Mouse (Mus musculus): ENCODE measurements around the gene H2-Aa.

Gene H2-Aa

GRCm38 (mm10) chr17:34287648-34288047 is at the start of gene H2-Aa:
TSS of gene H2-Aa (minus strand) at chr17:34287823.
- in situ Hi-C loops (cut with MboI, MseI), result no loop called here

GRCm38 (mm10) chr17:34331200-34331599 is 43.6 kb upstream of the H2-Aa start:
- in situ Hi-C loops (cut with MboI, MseI), result loop anchor here in 1 of 2 experiments (10.0 kb wide), 1 partner anchor 986 kb away; no protein-coding TSS in a partner anchor

DNA sequence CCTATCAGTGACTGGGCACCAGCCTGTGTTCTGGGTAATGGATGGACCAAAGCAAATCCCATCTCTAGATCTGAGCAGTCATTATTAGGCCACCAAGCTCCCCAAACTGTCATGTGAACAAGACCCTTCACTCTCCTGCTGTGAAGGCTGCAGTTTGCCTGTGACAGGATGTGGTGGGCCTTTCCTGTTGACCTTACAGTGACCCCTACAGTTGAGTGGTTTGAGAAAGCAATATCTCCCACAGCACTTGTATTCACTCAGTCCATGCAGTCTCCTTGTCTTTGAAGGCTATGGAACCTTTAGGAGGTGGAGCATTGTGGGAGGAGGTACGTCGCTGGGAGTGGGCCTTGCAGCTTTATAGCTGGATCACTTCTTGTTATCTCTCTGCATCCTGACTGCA is 42.2 kb upstream of the H2-Aa start:
- in situ Hi-C loops (cut with MboI, MseI), result loop anchor here in 1 of 2 experiments (10.0 kb wide), 1 partner anchor 985 kb away; no protein-coding TSS in a partner anchor

DNA sequence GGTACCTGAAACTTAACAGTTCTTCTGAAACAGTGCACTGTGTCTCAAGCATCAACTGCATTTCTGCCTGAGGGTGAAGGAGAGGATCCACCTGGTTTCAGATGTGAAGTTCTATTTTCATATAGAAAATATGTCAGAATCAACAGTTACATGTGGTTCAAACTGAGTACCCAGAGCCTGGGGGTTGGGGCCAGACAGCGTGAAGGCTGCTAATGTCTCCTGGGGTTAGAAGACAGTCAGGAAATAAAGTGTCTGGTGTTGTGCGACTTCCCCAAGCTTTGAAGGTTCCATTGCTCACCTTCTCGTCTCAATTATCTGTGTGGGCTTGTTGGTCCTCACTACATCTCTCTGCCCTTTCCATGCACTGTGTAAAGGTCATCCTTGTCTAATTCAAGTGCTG is 38.8 kb upstream of the H2-Aa start:
- in situ Hi-C loops (cut with MboI, MseI), result no loop called here

DNA sequence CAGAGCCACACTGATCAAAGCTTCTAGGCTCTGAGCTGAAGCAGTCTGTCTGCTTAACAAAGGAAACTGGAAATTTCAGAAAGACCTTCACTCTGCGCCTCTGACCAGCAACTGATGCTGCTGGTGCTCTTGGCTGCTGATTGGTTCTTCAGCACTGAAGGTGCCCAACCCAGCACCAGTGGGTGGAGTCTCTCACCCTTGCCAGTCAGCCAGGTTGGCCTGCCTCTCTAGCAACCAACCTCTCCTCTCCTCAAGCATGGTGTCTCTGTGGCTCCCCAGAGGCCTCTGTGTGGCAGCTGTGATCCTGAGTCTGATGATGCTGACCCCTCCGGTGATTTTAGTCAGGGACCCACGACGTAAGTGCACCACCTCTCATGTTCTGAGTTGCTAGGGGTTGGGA is 37.8 kb upstream of the H2-Aa start, which contains the start of gene H2-Eb2:
H2-Eb2 (plus strand) TSS at position 230 of the 400 bp plus-strand sequence.
- in situ Hi-C loops (cut with MboI, MseI), result no loop called here

DNA sequence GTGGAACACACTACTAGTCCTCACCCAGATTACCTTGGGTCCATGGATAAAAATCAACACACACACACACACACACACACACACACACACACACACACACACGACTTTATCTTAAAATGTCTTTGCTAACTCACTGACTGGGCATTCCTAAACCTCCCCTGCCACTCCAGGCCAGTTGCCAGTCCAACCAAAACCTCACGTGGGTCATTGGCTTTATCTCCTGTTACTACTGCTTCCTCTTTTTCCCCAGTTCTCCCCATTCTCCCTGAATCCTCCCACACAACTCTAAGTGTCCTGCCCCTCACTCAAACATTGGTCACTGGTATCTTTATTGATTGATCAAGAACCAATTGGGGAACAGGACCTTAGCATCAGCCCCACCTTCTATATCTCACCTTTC is 29.7 kb upstream of the H2-Aa start:
- in situ Hi-C loops (cut with MboI, MseI), result no loop called here

DNA sequence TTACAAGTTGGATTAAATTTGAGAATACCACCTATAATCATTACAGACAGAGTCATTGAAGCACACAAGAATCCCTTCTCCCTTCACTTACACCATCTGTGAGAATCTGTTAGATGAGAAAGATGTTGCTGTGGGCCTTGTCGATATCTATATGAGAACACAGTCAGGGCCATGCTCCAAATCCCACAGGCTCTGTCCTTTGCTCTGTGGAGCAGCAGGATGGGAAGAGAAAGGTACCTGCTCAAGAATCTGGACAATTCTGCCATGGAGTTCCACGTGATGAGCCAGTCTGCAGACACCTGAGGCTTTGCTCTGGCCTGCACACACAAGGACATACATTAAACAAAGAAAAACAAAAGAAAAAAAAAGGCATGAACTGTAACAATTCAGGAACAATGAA is 29.1 kb upstream of the H2-Aa start:
- in situ Hi-C loops (cut with MboI, MseI), result no loop called here

GRCm38 (mm10) chr17:34315512-34315911 is 27.9 kb upstream of the H2-Aa start:
- in situ Hi-C loops (cut with MboI, MseI), result no loop called here

DNA sequence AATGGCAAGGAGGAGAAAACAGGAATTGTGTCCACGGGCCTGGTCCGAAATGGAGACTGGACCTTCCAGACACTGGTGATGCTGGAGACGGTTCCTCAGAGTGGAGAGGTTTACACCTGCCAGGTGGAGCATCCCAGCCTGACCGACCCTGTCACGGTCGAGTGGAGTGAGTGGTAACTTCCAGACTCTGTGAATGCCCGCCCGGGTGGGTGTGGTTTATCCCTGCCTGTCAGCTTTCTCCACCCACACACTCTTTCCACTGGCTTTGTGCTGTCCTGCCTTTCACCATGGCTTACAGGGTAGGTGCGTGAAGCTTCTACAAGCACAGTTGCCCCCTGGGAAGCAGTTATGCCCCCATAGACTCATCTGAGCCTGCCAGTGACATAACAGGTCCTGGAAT is 26.7 kb upstream of the H2-Aa start:
- in situ Hi-C loops (cut with MboI, MseI), result loop anchor here (5.0 kb wide), 1 partner anchor 67 kb away; no protein-coding TSS in a partner anchor

GRCm38 (mm10) chr17:34313393-34313792 is 25.8 kb upstream of the H2-Aa start:
- in situ Hi-C loops (cut with MboI, MseI), result loop anchor here (5.0 kb wide), 1 partner anchor 66 kb away; no protein-coding TSS in a partner anchor

- in situ Hi-C loops (cut with MboI, MseI), result loop anchor here (5.0 kb wide), 1 partner anchor 65 kb away; no protein-coding TSS in a partner anchor
Observed at GRCm38 (mm10) chr17:34312185-34312584, 24.6 kb upstream of the H2-Aa start.

DNA sequence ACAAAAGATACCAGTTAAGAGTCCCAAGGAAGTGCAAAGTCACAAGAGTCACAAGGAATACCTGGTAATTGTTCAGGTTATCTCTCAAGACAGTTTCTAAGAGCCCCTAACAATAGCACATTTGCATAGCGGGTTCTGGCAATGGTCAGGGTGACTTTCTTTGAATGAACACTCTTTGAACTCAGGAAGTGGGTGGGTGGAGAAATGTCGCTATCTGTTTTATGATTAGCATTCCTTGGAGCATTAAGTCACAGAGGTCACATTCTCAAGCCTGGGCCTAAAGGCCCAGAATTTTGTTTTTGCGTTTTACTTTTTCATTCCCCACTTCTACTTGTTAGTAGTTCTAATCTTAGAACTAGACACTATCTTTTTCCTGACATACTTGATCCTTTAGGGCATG is 22.9 kb upstream of the H2-Aa start:
- in situ Hi-C loops (cut with MboI, MseI), result loop anchor here (5.0 kb wide), 1 partner anchor 63 kb away; no protein-coding TSS in a partner anchor

- in situ Hi-C loops (cut with MboI, MseI), result loop anchor here (5.0 kb wide), 1 partner anchor 63 kb away; no protein-coding TSS in a partner anchor
Observed at GRCm38 (mm10) chr17:34309683-34310385, 22.2 kb upstream of the H2-Aa start.

DNA sequence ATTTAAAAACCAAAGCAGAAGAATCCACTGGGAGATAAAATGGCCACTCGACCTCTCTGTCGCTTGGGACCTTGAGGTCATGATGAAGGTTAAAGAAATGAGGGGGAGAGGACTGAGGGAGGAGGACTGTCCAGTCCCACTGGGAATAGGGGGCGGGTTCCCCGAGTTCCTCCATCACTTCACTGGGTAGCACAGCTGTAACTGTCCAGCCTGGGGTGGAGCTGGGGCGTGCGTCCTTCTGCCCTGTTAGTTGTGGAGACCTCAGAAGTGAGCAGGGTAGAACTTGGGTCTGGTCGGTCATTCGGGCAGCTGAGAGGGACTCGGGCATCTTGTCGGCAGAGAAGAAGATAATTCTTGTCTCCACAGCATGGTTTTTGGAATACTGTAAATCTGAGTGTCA is 21.6 kb upstream of the H2-Aa start:
- in situ Hi-C loops (cut with MboI, MseI), result no loop called here

DNA sequence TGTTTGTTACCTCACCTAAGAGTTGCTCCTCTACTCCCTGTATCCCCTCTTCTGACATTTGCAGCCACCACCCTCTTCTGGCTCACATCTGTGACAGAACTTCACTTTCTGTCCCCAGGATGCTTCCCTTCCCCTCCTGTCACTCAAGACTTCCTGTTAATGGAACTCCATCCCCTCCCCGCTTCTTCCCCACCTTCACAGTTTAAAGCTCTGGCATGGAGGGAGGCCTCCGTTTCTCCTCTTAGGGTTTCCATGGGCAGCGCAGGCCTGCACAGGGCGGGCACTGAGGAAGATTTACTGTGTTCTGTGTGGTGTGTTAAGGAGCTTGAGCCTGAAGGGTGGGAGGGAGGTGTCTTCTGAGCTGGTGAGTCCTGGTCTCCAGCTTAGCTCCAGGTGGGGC is 20.5 kb upstream of the H2-Aa start:
- in situ Hi-C loops (cut with MboI, MseI), result no loop called here

DNA sequence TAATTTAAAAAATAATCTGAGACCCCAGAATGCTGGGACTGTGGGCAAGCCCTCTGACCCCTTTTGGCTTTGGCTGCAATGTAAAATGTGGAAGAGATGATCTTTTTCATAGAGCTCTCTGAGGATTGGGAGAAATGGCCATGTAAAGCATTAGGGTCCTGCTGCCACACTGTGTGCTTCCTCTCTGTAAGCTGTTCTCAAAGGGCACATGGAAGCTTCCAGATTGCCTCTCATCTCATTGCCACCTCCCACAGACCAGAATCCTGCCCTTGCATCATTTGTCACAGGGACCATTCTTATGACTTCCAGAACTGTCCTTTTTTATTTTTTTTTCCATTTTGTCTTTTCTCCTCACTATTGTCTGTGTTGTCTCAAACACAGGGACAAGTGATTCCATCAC is 19.6 kb upstream of the H2-Aa start:
- in situ Hi-C loops (cut with MboI, MseI), result no loop called here

DNA sequence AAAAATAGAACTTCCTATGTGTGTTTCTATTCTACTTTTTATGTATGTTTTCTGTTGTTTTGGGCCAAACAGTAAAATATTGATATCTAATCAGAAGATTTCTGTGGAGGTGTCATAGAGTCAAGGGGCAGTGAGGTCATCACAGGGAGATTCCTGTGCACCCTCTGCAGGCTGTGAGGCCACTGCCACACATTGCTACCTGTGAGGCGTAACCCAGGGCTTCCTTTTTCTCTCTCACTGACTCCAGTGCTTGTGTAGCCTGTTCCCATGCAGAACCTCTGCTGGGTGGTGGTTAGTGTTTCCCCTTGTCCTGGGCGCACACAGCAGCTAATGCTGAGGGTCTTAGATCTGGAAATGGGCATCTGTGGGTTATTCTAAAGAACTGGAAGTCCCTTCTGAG is 18.8 kb upstream of the H2-Aa start:
- in situ Hi-C loops (cut with MboI, MseI), result no loop called here

DNA sequence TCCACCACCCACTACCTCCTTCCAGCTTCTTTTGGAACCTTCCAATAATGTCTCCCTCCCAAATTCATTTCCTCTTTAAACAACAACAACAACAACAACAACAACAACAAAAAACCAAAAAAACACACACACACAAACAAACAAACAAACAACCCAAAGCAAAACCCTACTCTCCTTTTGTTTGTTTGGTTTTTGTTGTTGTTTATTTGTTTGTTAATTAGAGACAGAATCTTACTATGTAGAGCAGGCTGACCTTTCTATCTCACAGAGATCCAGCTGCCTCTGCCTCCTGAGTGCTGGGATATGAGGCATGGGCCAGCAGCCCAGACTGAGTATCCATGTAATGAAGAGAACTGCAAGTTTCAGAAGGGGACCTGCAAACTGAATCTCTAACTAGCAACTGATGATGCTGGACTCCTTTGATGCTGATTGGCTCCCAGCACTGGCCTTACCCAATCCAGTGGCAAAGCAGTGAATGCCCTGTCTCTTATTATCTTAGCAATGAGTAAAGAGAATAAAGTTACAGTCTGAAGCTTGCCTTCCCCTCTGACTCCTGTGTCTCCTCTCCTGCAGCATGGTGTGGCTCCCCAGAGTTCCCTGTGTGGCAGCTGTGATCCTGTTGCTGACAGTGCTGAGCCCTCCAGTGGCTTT is 17.9 kb upstream of the H2-Aa start, which contains the start of gene H2-Eb1:
H2-Eb1 (plus strand) TSS at position 488 of the 651 bp plus-strand sequence.
- in situ Hi-C loops (cut with MboI, MseI), result no loop called here

DNA sequence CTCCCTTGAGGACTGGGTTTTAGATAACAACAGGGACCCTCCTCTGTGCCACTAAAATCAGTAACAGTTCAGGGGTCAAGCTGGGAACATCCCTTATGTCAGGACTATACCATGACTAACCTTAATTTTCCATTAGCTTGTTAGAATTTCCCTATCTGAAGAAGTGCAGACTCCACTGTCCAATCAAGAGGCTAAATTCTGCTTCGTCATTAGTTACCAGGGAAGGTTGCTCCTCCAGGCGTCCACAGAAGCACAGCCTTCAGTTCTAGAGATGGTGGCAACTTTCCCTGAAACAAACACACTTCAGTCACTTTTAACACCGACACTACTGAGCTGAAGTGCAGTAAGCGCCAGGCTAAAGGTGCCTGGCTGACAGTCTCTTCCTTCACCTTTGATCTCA is 17.1 kb upstream of the H2-Aa start:
- in situ Hi-C loops (cut with MboI, MseI), result no loop called here

DNA sequence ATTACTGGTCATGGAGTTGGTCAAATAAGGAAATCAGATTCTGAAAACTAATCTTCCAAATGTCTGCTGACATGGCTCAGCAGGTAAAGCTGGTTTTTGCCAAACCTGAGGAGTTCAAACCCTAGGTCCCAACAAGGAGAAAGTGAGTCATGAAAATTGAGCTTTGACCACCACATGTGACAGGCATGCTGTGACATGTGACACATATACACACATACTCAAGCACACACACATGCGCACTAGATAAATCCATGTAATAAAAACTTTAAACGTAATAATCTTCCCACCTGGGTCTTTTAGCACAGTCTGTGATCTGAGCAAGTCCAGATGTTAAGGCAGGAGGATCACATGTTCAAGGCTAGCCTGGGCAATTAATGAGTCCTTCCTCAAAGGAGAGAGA is 16.2 kb upstream of the H2-Aa start:
- in situ Hi-C loops (cut with MboI, MseI), result no loop called here

GRCm38 (mm10) chr17:34301670-34302190 is 14.1 kb upstream of the H2-Aa start:
- in situ Hi-C loops (cut with MboI, MseI), result no loop called here
